Mouse (Mus musculus) forebrain, embryonic 12.5 days (tissue): ENCODE results near the gene Hlx. TPM values are rescaled to one million over a fixed set of nuclear protein-coding genes. Genes with fewer than 3 reads are reported as not detected.

Experiments
- ATAC-seq: fragments of 200-750 bp; cut with Nextera tagmentation; 2 replicates; pipeline ENCODE4 v1.8.0; 2017; ENCODE audit warnings: moderate TSS enrichment; ENCODE audit not compliant: low FRiP score
- H3K27ac ChIP-seq: fragments of 300-500 bp; sonication (generic); 2 replicates; pipeline ENCODE4 v1.5.1; 2016; ENCODE audit warnings: mild to moderate bottlenecking
- H3K27me3 ChIP-seq: fragments of 300-500 bp; sonication (generic); 2 replicates; pipeline ENCODE4 v1.6.1; 2016; ENCODE audit warnings: mild to moderate bottlenecking
- H3K36me3 ChIP-seq: fragments of 300-500 bp; sonication (generic); replicated peaks from 2 replicates; pipeline ENCODE4 v1.6.1; 2016; ENCODE audit warnings: mild to moderate bottlenecking
- H3K4me1 ChIP-seq: fragments of 300-500 bp; sonication (generic); 2 replicates; pipeline ENCODE4 v1.6.1; 2016
- H3K4me2 ChIP-seq: fragments of 300-500 bp; sonication (generic); 2 replicates; pipeline ENCODE4 v1.6.1; 2016; ENCODE audit warnings: mild to moderate bottlenecking, moderate library complexity
- H3K4me3 ChIP-seq: fragments of 300-500 bp; sonication (generic); replicated peaks from 2 replicates; pipeline ENCODE4 v1.5.1; 2016; ENCODE audit warnings: mild to moderate bottlenecking
- H3K9ac ChIP-seq: fragments of 300-500 bp; sonication (generic); 2 replicates; pipeline ENCODE4 v1.6.1; 2016; ENCODE audit warnings: mild to moderate bottlenecking
- H3K9me3 ChIP-seq: fragments of 300-500 bp; sonication (generic); 2 replicates; pipeline ENCODE4 v1.6.1; 2016
- WGBS: fragments of 180-500 bp; shearing (Covaris S2); methylation state at CpG from one replicate; pipeline ENCODE4 v1.1.7; 2016; 5-methylcytosine and 5-hydroxymethylcytosine counted together
- polyA plus RNA-seq: library from polyadenylated mRNA; unstranded; fragments of >200 nt; fragmentation: Nextera tagmentation; extraction: Ambion mirVana; gene quantifications from 2 replicates; pipeline ENCODE4 v1.2.1, GENCODE M21; 2016

Gene Hlx
- polyA plus RNA-seq, 1 experiment from 2014 or later, result 2.7 TPM

- H3K4me3 ChIP-seq, result peak overlapping the region; percentile 52
- peak overlapping the region; percentile 91 for H3K4me2 ChIP-seq
- H3K9ac ChIP-seq, result peak overlapping the region; percentile 58
- peaks cover 26% of the 10 kb centered on the region for H3K4me1 ChIP-seq
- no peaks in the 10 kb centered on the region for H3K36me3 ChIP-seq
- H3K27me3 ChIP-seq, result peaks cover 98% of the 10 kb centered on the region
- 2% methylated on average over 18 of the region's 18 CpGs for WGBS
- no peak for ATAC-seq
- no peaks in the 10 kb centered on the region for H3K9me3 ChIP-seq
- H3K27ac ChIP-seq, result no peak overlapping the region
Observed at GRCm38 (mm10) chr1:184731091-184731640, 1.3 kb downstream of the Hlx start.

GRCm38 (mm10) chr1:184730453-184731013, 1.9 kb downstream of the Hlx start:
- Histone ChIP-seq H3K27ac (no peak overlapping the region), H3K36me3 (no peaks in the 10 kb centered on the region), H3K9me3 (no peaks in the 10 kb centered on the region), H3K27me3 (peaks cover 98% of the 10 kb centered on the region), H3K4me1 (peaks cover 26% of the 10 kb centered on the region), H3K4me2 (no peak overlapping the region), H3K4me3 (no peak overlapping the region), H3K9ac (no peak overlapping the region)
- no peak for ATAC-seq
- WGBS, result 1% methylated on average over 12 of the region's 12 CpGs

- peaks cover 26% of the 10 kb centered on the region for H3K4me1 ChIP-seq
- under 1% methylated on average over 19 of the region's 19 CpGs for WGBS
- no peak for ATAC-seq
- peaks cover 98% of the 10 kb centered on the region for H3K27me3 ChIP-seq
- no peaks in the 10 kb centered on the region for H3K9me3 ChIP-seq
- H3K9ac ChIP-seq, result no peak overlapping the region
- no peak overlapping the region for H3K27ac ChIP-seq
- H3K36me3 ChIP-seq, result no peaks in the 10 kb centered on the region
- no peak overlapping the region for H3K4me3 ChIP-seq
- H3K4me2 ChIP-seq, result no peak overlapping the region
Observed at GRCm38 (mm10) chr1:184729357-184730140, 2.9 kb downstream of the Hlx start.

- WGBS, result 5% methylated on average over 6 of the region's 6 CpGs
- H3K4me1 ChIP-seq, result peaks cover 26% of the 10 kb centered on the region
- no peaks in the 10 kb centered on the region for H3K9me3 ChIP-seq
- H3K4me2 ChIP-seq, result no peak overlapping the region
- no peak overlapping the region for H3K4me3 ChIP-seq
- ATAC-seq, result no peak
- H3K27me3 ChIP-seq, result peaks cover 98% of the 10 kb centered on the region
- H3K9ac ChIP-seq, result no peak overlapping the region
- no peak overlapping the region for H3K27ac ChIP-seq
- H3K36me3 ChIP-seq, result no peaks in the 10 kb centered on the region
Observed at GRCm38 (mm10) chr1:184728561-184729115, 3.8 kb downstream of the Hlx start.

GRCm38 (mm10) chr1:184727401-184728265, 4.8 kb downstream of the Hlx start:
- no peak overlapping the region for H3K27ac ChIP-seq
- H3K4me1 ChIP-seq, result peaks cover 22% of the 10 kb centered on the region
- peak overlapping the region; percentile 53 for H3K4me2 ChIP-seq
- 0 out of 2 replicates have a peak overlapping the region, but pooled peaks have one; percentile 41 for H3K9ac ChIP-seq
- peak overlapping the region; percentile 35 for H3K4me3 ChIP-seq
- WGBS, result 2% methylated on average over 49 of the region's 49 CpGs
- peak; percentile 33 for ATAC-seq
- H3K9me3 ChIP-seq, result no peaks in the 10 kb centered on the region
- peaks cover 98% of the 10 kb centered on the region for H3K27me3 ChIP-seq
- H3K36me3 ChIP-seq, result no peaks in the 10 kb centered on the region

- ATAC-seq, result no peak
- Histone ChIP-seq H3K4me1 (peaks cover 15% of the 10 kb centered on the region), H3K27ac (no peak overlapping the region), H3K9me3 (no peaks in the 10 kb centered on the region), H3K36me3 (no peaks in the 10 kb centered on the region), H3K9ac (no peak overlapping the region), H3K4me2 (peak overlapping the region; percentile 53; the same call in 1 of the 2 replicates), H3K27me3 (peaks cover 99% of the 10 kb centered on the region), H3K4me3 (peak overlapping the region; percentile 35)
- WGBS, result 2% methylated on average over 16 of the region's 16 CpGs
Observed at GRCm38 (mm10) chr1:184726576-184727300, 5.7 kb downstream of the Hlx start.

GRCm38 (mm10) chr1:184725318-184725790, 7.1 kb downstream of the Hlx start:
- no peak for ATAC-seq
- H3K9ac ChIP-seq, result no peak overlapping the region
- H3K9me3 ChIP-seq, result no peaks in the 10 kb centered on the region
- H3K4me2 ChIP-seq, result no peak overlapping the region
- H3K4me1 ChIP-seq, result peaks cover 11% of the 10 kb centered on the region
- peaks cover 100% of the 10 kb centered on the region for H3K27me3 ChIP-seq
- H3K27ac ChIP-seq, result no peak overlapping the region
- H3K4me3 ChIP-seq, result no peak overlapping the region
- WGBS, result 0% methylated on average over 11 of the region's 11 CpGs
- no peaks in the 10 kb centered on the region for H3K36me3 ChIP-seq

- ATAC-seq, result no peak
- no peaks in the 10 kb centered on the region for H3K36me3 ChIP-seq
- H3K9ac ChIP-seq, result no peak overlapping the region
- H3K4me1 ChIP-seq, result peaks cover 11% of the 10 kb centered on the region
- H3K9me3 ChIP-seq, result no peaks in the 10 kb centered on the region
- H3K4me2 ChIP-seq, result no peak overlapping the region
- H3K27ac ChIP-seq, result no peak overlapping the region
- H3K27me3 ChIP-seq, result peaks cover 100% of the 10 kb centered on the region
- no peak overlapping the region for H3K4me3 ChIP-seq
- 1% methylated on average over 23 of the region's 23 CpGs for WGBS
Observed at GRCm38 (mm10) chr1:184724551-184725317, 7.7 kb downstream of the Hlx start.

GRCm38 (mm10) chr1:184723899-184724298, 8.5 kb downstream of the Hlx start:
- WGBS, result 1% methylated on average over 3 of the region's 3 CpGs
- Histone ChIP-seq H3K27ac (no peak overlapping the region), H3K4me1 (peaks cover 11% of the 10 kb centered on the region), H3K36me3 (no peaks in the 10 kb centered on the region), H3K9me3 (no peaks in the 10 kb centered on the region), H3K9ac (no peak overlapping the region), H3K4me3 (no peak overlapping the region), H3K4me2 (no peak overlapping the region), H3K27me3 (peaks cover 100% of the 10 kb centered on the region)
- no peak for ATAC-seq

GRCm38 (mm10) chr1:184721121-184721520, 11.3 kb downstream of the Hlx start:
- Histone ChIP-seq H3K27me3 (peaks cover 100% of the 10 kb centered on the region), H3K4me2 (no peak overlapping the region), H3K9me3 (no peaks in the 10 kb centered on the region), H3K9ac (no peak overlapping the region), H3K27ac (no peak overlapping the region), H3K36me3 (no peaks in the 10 kb centered on the region), H3K4me3 (no peak overlapping the region), H3K4me1 (peaks cover 9% of the 10 kb centered on the region)
- WGBS, result 2% methylated on average over 9 of the region's 9 CpGs
- no peak for ATAC-seq
